Comparison of ENCODE assay signal across 30 mouse cellular contexts in genomic region chr5:131248416-131248815, GRCm38 (mm10). TPM values are rescaled to one million over a fixed set of nuclear protein-coding genes. Genes with fewer than 3 reads are reported as not detected.
"Had no signal": no experiment of that assay in that cellular context is flagged by ENCODE, and none has a peak within 500 bp of the region (broad histone marks: within the 10 kb centered on the region; RNA-seq: fewer than 3 reads in every experiment).

No protein-coding gene starts in this region.

- H3K9me3 ChIP-seq: heart, embryonic 13.5 days; heart, embryonic 15.5 days; hindbrain, embryonic 10.5 days; hindbrain, embryonic 12.5 days; intestine, embryonic 15.5 days; limb, embryonic 10.5 days; limb, embryonic 12.5 days; liver, embryonic 15.5 days had no signal

- DNase-seq: gastrocnemius, adult 2 months; gastrocnemius, postnatal 10 days; gastrocnemius, postnatal 25 days; heart, adult 2 months; heart, postnatal 14 days; heart, postnatal 4 days; kidney, adult 18-20 months; kidney, adult 9 months; kidney, postnatal 10 days; kidney, postnatal 25 days; liver; liver, embryonic 13.5 days had no signal

- ATAC-seq: forebrain, embryonic 16.5 days; hindbrain, embryonic 16.5 days; inflammation-experienced regulatory T-cells, adult 6 months; intestine, embryonic 15.5 days; intestine, postnatal 0 days had no signal

- H3K4me2 ChIP-seq: heart, embryonic 11.5 days; heart, embryonic 13.5 days; heart, embryonic 15.5 days; hindbrain, embryonic 12.5 days; hindbrain, embryonic 14.5 days; intestine, embryonic 15.5 days; limb, embryonic 12.5 days; liver, embryonic 11.5 days; liver, embryonic 13.5 days; liver, embryonic 15.5 days had no signal

- H3K27me3 ChIP-seq: heart, embryonic 13.5 days; heart, embryonic 15.5 days; hindbrain, embryonic 12.5 days; intestine, embryonic 15.5 days; limb, embryonic 12.5 days; liver, embryonic 13.5 days; liver, embryonic 15.5 days had no signal

- H3K27ac ChIP-seq: gastrocnemius, adult 2 months; heart, adult 2 months; heart, embryonic 13.5 days; heart, embryonic 15.5 days; hindbrain, embryonic 10.5 days; hindbrain, embryonic 12.5 days; hindbrain, embryonic 14.5 days; intestine, embryonic 15.5 days; layer of hippocampus, adult 2 months; left cerebral cortex, adult 2 months; limb, embryonic 10.5 days; limb, embryonic 12.5 days; liver, embryonic 13.5 days; liver, embryonic 15.5 days had no signal

- H3K9ac ChIP-seq: heart, embryonic 13.5 days; heart, embryonic 15.5 days; hindbrain, embryonic 12.5 days; hindbrain, embryonic 14.5 days; intestine, embryonic 15.5 days; limb, embryonic 12.5 days; liver, embryonic 13.5 days; liver, embryonic 15.5 days had no signal

- H3K4me1 ChIP-seq: hindbrain, embryonic 10.5 days; hindbrain, embryonic 12.5 days; intestine, embryonic 15.5 days; limb, embryonic 10.5 days; limb, embryonic 12.5 days; liver, embryonic 13.5 days; liver, embryonic 15.5 days had no signal

- H3K4me3 ChIP-seq: gastrocnemius, adult 2 months; heart, adult 2 months; heart, embryonic 13.5 days; heart, embryonic 15.5 days; hindbrain, embryonic 10.5 days; hindbrain, embryonic 12.5 days; intestine, embryonic 15.5 days; layer of hippocampus, adult 2 months; left cerebral cortex, adult 2 months; limb, embryonic 10.5 days; limb, embryonic 12.5 days; liver, embryonic 13.5 days; liver, embryonic 15.5 days had no signal

- H3K36me3 ChIP-seq: heart, embryonic 13.5 days; heart, embryonic 15.5 days; hindbrain, embryonic 10.5 days; hindbrain, embryonic 12.5 days; intestine, embryonic 15.5 days; limb, embryonic 10.5 days; limb, embryonic 12.5 days; liver, embryonic 13.5 days; liver, embryonic 15.5 days had no signal

RNA-seq across cellular contexts. Expression of gene Galnt17, which starts 59.9 kb away (rescaled TPM):
- total RNA-seq: granulocyte monocyte progenitor cell, adult 5-6 weeks had no signal
- polyA plus RNA-seq: inflammation-experienced regulatory T-cells, adult 6 months had no signal
